Mouse (Mus musculus) midbrain, embryonic 15.5 days (tissue): ENCODE measurements around the gene Lancl3. TPM values are rescaled to one million over a fixed set of nuclear protein-coding genes. Genes with fewer than 3 reads are reported as not detected.
"Not testable (repeated sequence)": the region's sequence is repeated elsewhere in the genome, so short reads cannot be mapped to it uniquely, and the experiment has no call there.

ENCODE experiments used
- ATAC-seq: fragments of 200-750 bp; cut with Nextera tagmentation; replicated peaks from 2 replicates; pipeline ENCODE4 v1.8.0; 2017; ENCODE audit warnings: moderate TSS enrichment
- H3K27ac ChIP-seq: fragments of 300-500 bp; sonication (generic); 2 replicates; pipeline ENCODE4 v1.5.1; 2015; ENCODE audit warnings: mild to moderate bottlenecking, inconsistent platforms
- H3K27me3 ChIP-seq: fragments of 300-500 bp; sonication (generic); replicated peaks from 2 replicates; pipeline ENCODE4 v1.6.1; 2015; ENCODE audit warnings: inconsistent platforms
- H3K36me3 ChIP-seq: fragments of 300-500 bp; sonication (generic); replicated peaks from 2 replicates; pipeline ENCODE4 v1.6.1; 2015; ENCODE audit warnings: inconsistent platforms
- H3K4me1 ChIP-seq: fragments of 300-500 bp; sonication (generic); 2 replicates; pipeline ENCODE4 v1.6.1; 2015; ENCODE audit warnings: inconsistent platforms
- H3K4me2 ChIP-seq: fragments of 300-500 bp; sonication (generic); 2 replicates; pipeline ENCODE4 v1.6.1; 2015; ENCODE audit warnings: inconsistent platforms, mild to moderate bottlenecking, moderate library complexity
- H3K4me3 ChIP-seq: fragments of 300-500 bp; sonication (generic); 2 replicates; pipeline ENCODE4 v1.5.1; 2015; ENCODE audit warnings: mild to moderate bottlenecking, inconsistent platforms
- H3K9ac ChIP-seq: fragments of 300-500 bp; sonication (generic); 2 replicates; pipeline ENCODE4 v1.6.1; 2015; ENCODE audit warnings: mild to moderate bottlenecking, inconsistent platforms
- H3K9me3 ChIP-seq: fragments of 300-500 bp; sonication (generic); 2 replicates; pipeline ENCODE4 v1.6.1; 2016; ENCODE audit warnings: inconsistent platforms
- WGBS: fragments of 180-500 bp; shearing (Covaris S2); methylation state at CpG from one replicate; pipeline ENCODE4 v1.1.7; 2015; ENCODE audit warnings: mixed read lengths; 5-methylcytosine and 5-hydroxymethylcytosine counted together
- polyA plus RNA-seq: library from polyadenylated mRNA; unstranded; fragments of >200 nt; fragmentation: Nextera tagmentation; extraction: Ambion mirVana; gene quantifications from 2 replicates; pipeline ENCODE4 v1.2.1, GENCODE M21; 2015

The Lancl3 gene
- polyA plus RNA-seq, 1 experiment from 2014 or later = 5.8 TPM

- H3K27me3 ChIP-seq = no peaks in the 10 kb centered on the region
- H3K4me3 ChIP-seq = peak within 1 kb of the TSS; percentile 56
- H3K4me2 ChIP-seq = peak within 1 kb of the TSS; percentile 46
- H3K9me3 ChIP-seq = no peaks in the 10 kb centered on the region
- H3K36me3 ChIP-seq = no peaks in the 10 kb centered on the region
- H3K4me1 ChIP-seq = no peaks in the 10 kb centered on the region
- ATAC-seq = peak; percentile 94
- H3K27ac ChIP-seq = peak within 1 kb of the TSS; percentile 68
- 14% methylated on average over 87 of the region's 94 CpGs for WGBS
- H3K9ac ChIP-seq = peak within 1 kb of the TSS; percentile 58
Measured at GRCm38 (mm10) chrX:9272460-9273361, 73.0 kb downstream of the Lancl3 start, which contains the start of gene Xk. Xk (plus strand) TSS chrX:9272756.

- Histone ChIP-seq H3K4me1 (no peaks in the 10 kb centered on the region), H3K9ac (peak overlapping the region; percentile 58), H3K4me3 (peak overlapping the region; percentile 56), H3K4me2 (peak overlapping the region; percentile 46), H3K27me3 (no peaks in the 10 kb centered on the region), H3K9me3 (no peaks in the 10 kb centered on the region), H3K27ac (no peak overlapping the region), H3K36me3 (no peaks in the 10 kb centered on the region)
- no peak for ATAC-seq
- 61% methylated on average over 12 of the region's 12 CpGs for WGBS
Measured at GRCm38 (mm10) chrX:9273377-9274002, 73.8 kb downstream of the Lancl3 start.

GRCm38 (mm10) chrX:9274321-9274720 lies 74.6 kb downstream of the Lancl3 start:
- ATAC-seq = no peak
- Histone ChIP-seq H3K27ac (no peak overlapping the region), H3K4me1 (no peaks in the 10 kb centered on the region), H3K9ac (no peak overlapping the region), H3K9me3 (no peaks in the 10 kb centered on the region), H3K27me3 (no peaks in the 10 kb centered on the region), H3K4me3 (no peak overlapping the region), H3K36me3 (no peaks in the 10 kb centered on the region), H3K4me2 (no peak overlapping the region)
- 82% methylated on average over 8 of the region's 8 CpGs for WGBS

- H3K9ac ChIP-seq, H3K27me3 ChIP-seq, H3K9me3 ChIP-seq, H3K4me2 ChIP-seq, H3K27ac ChIP-seq, H3K4me3 ChIP-seq, H3K36me3 ChIP-seq, ATAC-seq, H3K4me1 ChIP-seq: not testable (repeated sequence)
- WGBS = no CpG with 5 or more reads among the region's 1 CpGs
Measured at GRCm38 (mm10) chrX:9283464-9283863, 83.8 kb downstream of the Lancl3 start, which contains the start of gene H2al1m. H2al1m (plus strand) TSS chrX:9283764.

GRCm38 (mm10) chrX:9293140-9293829 lies 93.6 kb downstream of the Lancl3 start:
- 88% methylated on average over 4 of the region's 4 CpGs for WGBS
- not testable (repeated sequence) for H3K27ac ChIP-seq, H3K4me2 ChIP-seq, H3K4me1 ChIP-seq, H3K27me3 ChIP-seq, ATAC-seq, H3K36me3 ChIP-seq, H3K9ac ChIP-seq, H3K4me3 ChIP-seq, H3K9me3 ChIP-seq

GRCm38 (mm10) chrX:9298413-9298864 lies 98.7 kb downstream of the Lancl3 start:
- Histone ChIP-seq H3K4me2 (no peak overlapping the region), H3K27ac (no peak overlapping the region), H3K4me3 (no peak overlapping the region), H3K27me3 (no peaks in the 10 kb centered on the region), H3K4me1 (no peaks in the 10 kb centered on the region), H3K36me3 (no peaks in the 10 kb centered on the region), H3K9me3 (no peaks in the 10 kb centered on the region), H3K9ac (no peak overlapping the region)
- 85% methylated on average over 5 of the region's 5 CpGs for WGBS
- ATAC-seq = no peak

GRCm38 (mm10) chrX:9302791-9303190 lies 103.1 kb downstream of the Lancl3 start:
- Histone ChIP-seq H3K27me3 (no peaks in the 10 kb centered on the region), H3K4me3 (no peak overlapping the region), H3K9me3 (no peaks in the 10 kb centered on the region), H3K4me2 (no peak overlapping the region), H3K4me1 (no peaks in the 10 kb centered on the region), H3K36me3 (no peaks in the 10 kb centered on the region), H3K27ac (no peak overlapping the region), H3K9ac (no peak overlapping the region)
- 81% methylated on average over 5 of the region's 5 CpGs for WGBS
- ATAC-seq = no peak

- H3K9me3 ChIP-seq = no peaks in the 10 kb centered on the region
- no peak for ATAC-seq
- no peak overlapping the region for H3K4me2 ChIP-seq
- H3K36me3 ChIP-seq = no peaks in the 10 kb centered on the region
- 73% methylated on average over 1 of the region's 1 CpGs for WGBS
- no peaks in the 10 kb centered on the region for H3K27me3 ChIP-seq
- H3K27ac ChIP-seq = no peak overlapping the region
- no peak overlapping the region for H3K4me3 ChIP-seq
- H3K4me1 ChIP-seq = no peaks in the 10 kb centered on the region
- H3K9ac ChIP-seq = no peak overlapping the region
Measured at GRCm38 (mm10) chrX:9303455-9303854, 103.8 kb downstream of the Lancl3 start.

GRCm38 (mm10) chrX:9316457-9316856 lies 116.8 kb downstream of the Lancl3 start:
- H3K4me3 ChIP-seq, H3K27me3 ChIP-seq, H3K36me3 ChIP-seq, H3K4me2 ChIP-seq, ATAC-seq, H3K4me1 ChIP-seq, H3K27ac ChIP-seq, H3K9ac ChIP-seq, H3K9me3 ChIP-seq: not testable (repeated sequence)

Other genes starting within 250 kb of the Lancl3 start
- not detected in 2 replicates for gene Fthl17b, start 236.9 kb upstream of the Lancl3 start, polyA plus RNA-seq
- not detected in 2 replicates for gene Fthl17c, start 223.3 kb upstream of the Lancl3 start, polyA plus RNA-seq
- gene Fthl17d, start 213.1 kb upstream of the Lancl3 start, polyA plus RNA-seq = not detected in 2 replicates
- gene Fthl17e, start 166.4 kb upstream of the Lancl3 start, polyA plus RNA-seq = not detected in 2 replicates
- gene Fthl17f, start 136.9 kb upstream of the Lancl3 start, polyA plus RNA-seq = not detected in 2 replicates
- gene 4930402K13Rik, start 95.3 kb upstream of the Lancl3 start, polyA plus RNA-seq = not detected in 2 replicates
- gene Gm14862, start 57.0 kb downstream of the Lancl3 start, polyA plus RNA-seq = not detected in 2 replicates
- gene Xk, start 72.9 kb downstream of the Lancl3 start, polyA plus RNA-seq = 4.0 and 4.2 TPM in 2 replicates
- 0.81 TPM in 1 of 2 replicates, not detected in the other for gene H2al1m, start 83.9 kb downstream of the Lancl3 start, polyA plus RNA-seq
- not detected in 2 replicates for gene H2al1k, start 150.7 kb downstream of the Lancl3 start, polyA plus RNA-seq